Mouse (Mus musculus) cerebellum, adult 11 months (tissue): ENCODE measurements at regions not wholly inside any gene's neighbourhood (a gene's known extent, or its start where the extent isn't known, plus 50 kb on each side); places are given as distances from the start of the nearest gene placed in this dataset.

Experiments used
- DNase-seq: peaks from one replicate; pipeline ENCODE4 v3.0.0; 2022

DNA sequence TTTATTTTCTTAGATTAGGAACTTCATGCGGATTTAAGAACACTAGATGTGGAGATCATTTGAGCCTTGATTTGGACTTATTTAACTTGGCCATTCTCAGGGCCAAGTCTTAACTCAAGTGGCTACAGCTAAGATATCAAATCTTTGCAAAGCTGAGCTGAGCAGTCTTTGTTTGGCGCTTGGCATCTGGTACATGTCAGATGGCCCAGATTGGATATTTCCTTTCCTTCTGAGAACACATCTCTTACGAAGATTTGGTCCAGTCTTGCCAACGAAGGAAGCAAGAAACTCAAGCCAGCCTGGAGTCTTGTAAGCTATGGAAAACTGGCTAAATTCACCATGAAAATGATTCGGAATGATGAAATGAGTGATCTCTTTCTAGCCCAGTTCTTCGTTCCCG, 59.1 kb upstream of the Cdc42ep3 start:
- DNase-seq: no peak

GRCm38 (mm10) chr17:79417953-79418352, 63.1 kb upstream of the Cdc42ep3 start:
- DNase-seq: no peak

DNA sequence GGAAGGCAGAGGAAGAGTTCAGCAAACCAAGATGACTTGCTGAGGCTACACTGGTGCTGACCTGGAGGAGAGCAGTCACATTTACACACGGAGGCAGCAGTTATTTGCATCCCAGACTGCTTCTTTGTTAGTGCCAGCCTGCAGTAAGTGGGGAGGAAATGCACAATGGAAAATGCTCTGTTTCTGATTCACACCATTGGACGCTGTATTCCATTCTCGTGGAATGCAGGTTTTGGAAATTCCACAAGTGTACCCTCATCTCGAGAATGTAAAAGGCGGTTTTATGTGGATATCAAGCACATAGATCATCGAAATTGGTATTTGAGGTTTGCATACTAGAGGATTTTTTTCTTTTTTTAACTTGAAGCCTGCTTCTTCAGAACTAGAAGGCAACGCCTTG, 66.7 kb upstream of the Cdc42ep3 start:
- DNase-seq: no peak

GRCm38 (mm10) chr17:79439182-79439581, 84.3 kb upstream of the Cdc42ep3 start:
- no peak for DNase-seq

GRCm38 (mm10) chr17:79442507-79443115, 87.7 kb upstream of the Cdc42ep3 start:
- DNase-seq: no peak

DNA sequence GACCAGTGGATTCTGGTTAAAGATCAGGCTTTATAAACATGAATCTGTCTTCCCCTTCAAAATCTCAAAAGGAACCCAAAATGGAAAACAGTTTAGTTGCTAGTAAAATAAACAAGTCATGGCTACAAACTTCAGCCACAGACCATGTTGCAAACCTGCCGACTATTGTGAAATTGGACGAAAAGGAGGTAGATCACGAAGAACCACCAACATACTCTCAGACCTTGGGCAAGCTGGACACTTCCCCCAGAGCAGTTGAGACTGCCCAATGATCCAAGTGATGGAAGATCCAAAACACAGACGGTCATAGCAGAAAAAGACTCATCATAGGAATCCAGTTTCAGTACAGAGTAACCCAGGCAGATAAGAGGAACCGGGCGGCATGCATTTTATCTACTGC, 92.3 kb upstream of the Cdc42ep3 start:
- DNase-seq: no peak

GRCm38 (mm10) chr17:79451141-79451860, 96.4 kb upstream of the Cdc42ep3 start:
- no peak for DNase-seq

- no peak for DNase-seq
Observed at GRCm38 (mm10) chr17:79453825-79454224, 98.9 kb upstream of the Cdc42ep3 start.

DNA sequence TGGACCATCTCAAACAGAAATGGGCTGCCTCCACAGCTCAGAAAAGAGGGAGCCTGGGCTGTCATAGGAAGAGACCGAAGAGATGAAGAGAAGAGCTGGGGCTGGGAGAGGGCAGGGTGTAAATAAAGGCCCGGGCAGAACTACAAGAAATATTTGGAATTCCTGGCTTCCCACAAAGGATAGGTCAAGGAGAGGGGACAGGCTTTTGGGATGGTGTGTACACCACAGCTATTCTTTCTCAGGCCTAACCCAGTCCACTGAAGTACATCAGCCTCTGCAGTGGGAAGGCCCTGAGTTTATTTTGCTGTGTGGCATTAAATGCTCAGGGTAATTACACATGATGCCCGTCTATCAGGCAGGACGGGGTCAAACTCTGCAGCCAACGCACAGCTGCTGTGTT, 99.6 kb upstream of the Cdc42ep3 start:
- DNase-seq: no peak

GRCm38 (mm10) chr17:79455229-79455628, 100.3 kb upstream of the Cdc42ep3 start:
- no peak for DNase-seq

DNA sequence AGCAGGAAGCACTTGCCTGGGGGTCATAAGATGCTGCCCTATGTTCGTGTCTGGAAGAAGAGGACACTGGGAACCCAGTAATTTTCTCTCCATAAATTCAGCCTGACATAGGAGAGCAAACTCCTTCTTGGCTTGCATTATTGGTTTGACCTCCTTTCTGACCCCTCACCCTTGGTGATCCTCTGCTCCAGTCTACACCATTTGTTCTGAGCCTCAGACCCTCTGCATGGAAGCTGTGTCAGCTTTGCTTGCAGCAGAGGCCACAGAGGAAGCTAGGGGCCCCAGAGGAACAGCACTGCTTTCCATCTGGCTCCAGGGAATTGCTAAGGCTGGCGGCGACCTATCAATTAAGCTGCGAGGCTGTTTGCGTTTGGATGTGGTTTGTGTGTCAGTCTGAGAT, 102.7 kb upstream of the Cdc42ep3 start:
- DNase-seq: no peak

GRCm38 (mm10) chr17:79461681-79462091, 106.8 kb upstream of the Cdc42ep3 start:
- DNase-seq: no peak

DNA sequence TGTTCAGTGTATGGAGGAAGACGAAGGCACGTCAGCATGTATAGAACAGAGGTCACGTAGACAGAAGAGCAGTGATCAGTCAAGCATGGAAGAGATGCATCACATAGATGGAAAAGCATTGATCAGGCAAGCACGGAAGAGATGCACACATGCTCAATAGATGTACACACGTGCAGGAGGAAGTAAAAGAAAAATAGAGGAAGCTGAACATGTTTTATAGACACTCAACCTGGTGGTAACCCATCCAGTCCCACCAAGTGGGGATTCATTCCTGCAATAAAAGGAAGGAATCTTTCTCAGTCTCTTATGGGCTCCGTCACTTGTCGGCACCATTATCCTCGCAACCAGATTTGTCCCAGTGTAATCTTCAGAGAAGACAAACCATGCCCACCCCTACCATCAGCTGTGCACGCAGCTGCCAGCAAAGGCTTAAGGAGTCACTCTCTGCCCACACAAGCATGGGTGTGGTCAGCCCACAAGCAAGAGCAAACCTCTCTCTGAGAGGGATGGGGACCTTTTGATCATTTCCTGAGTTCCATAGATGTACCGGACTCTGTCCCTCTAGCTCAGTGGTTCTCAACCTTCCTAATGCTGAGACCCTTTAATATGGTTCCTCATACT, 108.3 kb upstream of the Cdc42ep3 start:
- DNase-seq: no peak

DNA sequence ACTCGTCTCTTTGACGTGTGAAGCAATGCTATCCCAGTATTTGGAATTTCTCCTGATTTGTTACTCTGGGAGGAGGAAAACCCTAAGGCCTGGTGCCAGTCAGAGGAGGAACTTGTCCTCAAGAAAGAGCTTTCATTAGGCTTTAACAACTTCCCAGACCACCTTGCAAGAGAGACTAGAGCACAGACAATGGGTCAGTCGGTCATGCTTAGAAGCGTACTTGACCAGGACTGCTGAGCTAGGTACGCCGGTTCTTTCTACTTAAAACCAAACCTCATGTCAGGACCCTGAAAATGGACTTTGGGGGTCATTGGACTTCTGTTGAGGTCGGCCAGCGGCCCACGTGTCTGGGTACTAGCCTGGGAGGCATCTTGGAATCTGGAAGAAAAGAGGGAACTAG, 110.8 kb upstream of the Cdc42ep3 start:
- DNase-seq: no peak

DNA sequence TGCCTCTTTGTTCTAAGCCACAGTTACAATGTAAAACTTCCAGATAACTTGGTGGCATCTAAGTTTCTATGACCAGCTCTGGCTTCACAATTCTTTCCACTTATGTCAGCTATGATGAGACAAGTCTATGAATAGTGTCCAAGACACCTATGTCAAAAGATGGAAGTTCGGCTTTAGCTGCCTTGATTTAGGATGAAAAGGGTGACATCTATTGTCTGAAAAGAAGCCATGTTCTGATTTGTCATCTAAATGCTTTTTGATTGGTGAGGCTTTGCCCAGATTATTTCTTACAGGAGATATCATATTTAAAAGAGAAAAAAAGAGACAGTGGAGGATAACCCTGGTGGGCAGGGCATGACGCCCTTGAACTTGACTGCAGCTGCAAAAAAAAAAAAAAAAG, 116.7 kb upstream of the Cdc42ep3 start:
- no peak for DNase-seq

DNA sequence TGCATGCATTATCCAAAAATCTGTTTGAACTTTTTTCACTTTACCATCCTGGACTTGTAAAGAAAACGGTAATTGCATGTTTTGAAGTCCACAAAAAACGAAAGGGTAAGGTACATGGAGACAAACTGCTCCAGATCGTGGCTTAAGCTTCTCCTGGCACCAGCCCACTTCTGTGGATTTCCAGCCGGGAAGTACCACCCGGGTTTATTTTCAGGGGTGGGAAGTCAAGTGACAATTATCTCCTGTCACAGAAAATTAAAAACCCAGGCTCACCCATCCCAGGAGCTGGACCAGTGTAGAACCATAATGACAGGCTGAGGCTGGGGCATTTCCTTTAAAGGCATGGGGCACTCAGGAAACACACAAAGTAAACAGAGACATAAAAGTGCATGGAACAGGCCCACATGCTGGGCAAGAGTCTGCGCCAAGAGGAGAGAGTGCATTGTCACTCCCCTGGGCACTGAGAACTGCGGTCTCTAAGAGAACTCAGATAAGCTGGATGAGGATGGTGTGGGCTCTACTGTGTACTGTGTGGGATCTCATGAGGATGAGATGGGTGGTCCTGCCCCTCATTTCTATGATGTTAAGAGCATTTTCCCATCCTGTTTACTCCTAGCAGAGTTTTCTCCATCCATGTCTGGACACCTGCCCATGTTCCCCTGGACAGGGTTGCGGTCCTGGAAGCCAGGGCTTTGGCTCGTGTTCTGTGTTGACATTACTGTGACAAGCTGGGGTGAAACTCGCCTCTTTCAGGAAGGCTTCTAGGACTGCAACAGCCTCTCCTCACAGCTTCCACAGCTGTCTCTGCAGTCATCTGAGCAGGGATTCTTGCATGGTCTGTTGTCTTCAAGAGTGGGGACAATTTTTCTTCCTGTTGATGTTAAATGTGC, 117.5 kb upstream of the Cdc42ep3 start:
- no peak for DNase-seq

- no peak for DNase-seq
Observed at GRCm38 (mm10) chr17:79476671-79477070, 121.8 kb upstream of the Cdc42ep3 start.

DNA sequence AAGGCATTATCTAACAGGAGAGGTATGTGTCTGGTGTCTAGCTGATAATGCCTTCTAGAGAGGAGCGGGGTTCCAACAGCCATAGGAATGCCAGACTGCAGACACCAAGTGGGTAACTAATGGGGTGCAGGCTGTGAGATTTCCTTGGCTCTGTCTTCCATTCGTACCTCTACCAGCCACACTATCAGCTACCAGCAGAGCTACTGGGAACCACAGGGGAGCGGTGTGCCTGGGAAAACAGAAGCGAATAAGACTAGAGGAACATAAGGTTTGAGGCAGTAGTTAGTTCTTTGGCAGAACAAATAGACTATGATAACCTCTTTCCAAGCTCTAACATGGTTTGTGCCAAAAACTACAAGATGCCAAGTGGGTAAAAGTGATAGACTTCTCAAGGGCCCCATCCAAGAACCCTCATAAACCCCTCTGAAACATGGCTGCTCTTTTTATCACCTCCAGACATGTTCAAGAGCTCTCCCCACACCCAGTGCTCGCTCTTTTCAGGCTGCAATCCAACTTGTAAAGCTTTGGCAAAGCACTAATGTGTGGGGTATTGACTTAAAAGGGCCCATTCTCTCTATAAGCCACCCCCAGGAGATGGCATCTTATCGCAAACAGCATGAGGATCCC, 126.3 kb upstream of the Cdc42ep3 start:
- DNase-seq: no peak

DNA sequence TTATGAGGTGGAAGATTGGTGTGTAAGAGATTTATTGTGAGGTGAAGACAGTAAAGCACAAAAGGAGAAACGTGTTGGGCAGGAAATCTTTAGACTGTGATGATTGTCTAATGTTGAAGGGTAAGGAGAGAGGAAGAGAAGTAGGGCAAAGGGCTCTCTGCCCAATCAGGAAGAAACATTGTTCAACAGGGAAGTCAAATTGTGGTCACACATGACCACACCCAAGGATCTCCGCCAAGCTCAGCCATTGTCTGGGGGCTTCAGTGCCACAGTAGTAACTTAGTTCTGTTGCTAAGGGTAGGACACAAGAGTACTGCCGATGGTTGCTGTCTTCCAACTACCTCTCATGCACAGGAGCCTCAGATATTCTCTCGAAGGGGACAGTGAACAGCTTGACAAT, 127.0 kb upstream of the Cdc42ep3 start:
- no peak for DNase-seq

DNA sequence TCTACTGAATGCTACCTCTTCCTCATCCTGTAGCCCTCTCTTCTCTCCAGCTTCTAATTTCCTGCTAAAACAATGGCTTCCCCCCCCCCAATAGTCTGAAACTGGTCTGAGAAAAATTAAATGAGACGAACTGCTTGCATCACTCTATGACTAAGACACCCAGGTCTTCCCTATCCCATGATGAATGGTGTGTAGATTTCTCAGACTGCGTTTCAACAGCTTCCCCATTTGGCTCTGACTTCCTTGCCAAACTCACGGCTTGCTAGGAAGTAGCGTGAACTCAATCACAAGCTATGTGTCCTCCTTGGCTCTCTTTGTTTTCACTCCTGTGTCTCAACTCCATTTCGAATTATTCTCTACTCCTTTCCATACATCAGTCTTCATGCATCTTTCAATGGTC, 126.4 kb upstream of the Rmdn2 start:
- no peak for DNase-seq

GRCm38 (mm10) chr17:79489306-79489705, 122.4 kb upstream of the Rmdn2 start:
- no peak for DNase-seq

- no peak for DNase-seq
Observed at GRCm38 (mm10) chr17:79497629-79498028, 114.0 kb upstream of the Rmdn2 start.

DNA sequence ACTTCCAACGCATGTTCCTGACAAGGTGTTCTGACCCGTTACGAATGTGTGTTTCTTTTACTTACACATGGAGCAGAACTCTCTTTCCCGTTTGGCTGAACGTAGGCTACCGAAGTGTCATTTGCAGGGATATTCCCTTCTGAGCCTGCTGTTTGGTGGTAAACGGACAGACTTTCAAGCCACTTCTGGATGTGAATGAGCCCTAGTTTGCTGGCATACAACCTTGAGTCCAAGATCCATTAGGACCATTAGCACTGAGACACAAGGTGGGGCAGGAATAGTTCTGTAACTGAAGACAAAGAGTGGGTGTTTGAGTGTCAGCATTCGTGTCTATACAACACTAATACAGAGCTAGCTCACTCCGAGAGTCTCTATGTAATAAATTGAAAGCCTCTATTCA, 113.3 kb upstream of the Rmdn2 start:
- no peak for DNase-seq
